Mouse (Mus musculus): ENCODE measurements around the gene Cflar. TPM values are rescaled to one million over a fixed set of nuclear protein-coding genes. Genes with fewer than 3 reads are reported as not detected.

The Cflar gene
- total RNA-seq, 2 experiments from 2014 or later = 25.7 to 38.9 TPM

Other genes starting within 250 kb of the Cflar start
- 10 to 100 TPM; 20.9 to 23.7 TPM for gene Orc2, start 206.4 kb upstream of the Cflar start, total RNA-seq (2021)
- 10 to 100 TPM; 32.5 to 35.2 TPM for gene Fam126b, start 125.2 kb upstream of the Cflar start, total RNA-seq (2021)
- 10 to 100 TPM; 76.6 to 83.9 TPM for gene Ndufb3, start 125.1 kb upstream of the Cflar start, total RNA-seq (2021)
- gene Als2cr12, start 15.5 kb upstream of the Cflar start, total RNA-seq (2021) = not detected
- gene Casp8, start 83.9 kb downstream of the Cflar start, total RNA-seq (2021) = 1 to 10 TPM; 4.6 to 5.6 TPM

Data from left cerebral cortex, postnatal 4 days (tissue).